21 mouse cellular contexts compared by ENCODE assay signal in genomic region chr11:56072131-56072530, GRCm38 (mm10). TPM values are rescaled to one million over a fixed set of nuclear protein-coding genes. Genes with fewer than 3 reads are reported as not detected.
DNase-seq lines count a peak whose midpoint lies in the region; ATAC-seq and TF ChIP-seq lines count a peak whose summit lies in the region.
"Had no signal": no experiment of that assay in that cellular context is flagged by ENCODE, and none has a peak within 500 bp of the region (broad histone marks: within the 10 kb centered on the region; RNA-seq: fewer than 3 reads in every experiment).

No protein-coding gene starts in this region.

- ATAC-seq in hindbrain, postnatal 0 days, result no peak
- no peak for ATAC-seq in hindbrain, embryonic 14.5 days (ENCODE audit: low FRiP score)
- ATAC-seq in erythroid progenitor cell, adult 5-6 weeks (replicated peaks; ENCODE audit: low FRiP score, poor library complexity, severe bottlenecking), result no peak
- no peak for ATAC-seq in forebrain, embryonic 13.5 days
- ATAC-seq: intestine, embryonic 15.5 days; midbrain, embryonic 13.5 days had no signal

- 74% methylated on average over 7 of the region's 7 CpGs for WGBS in hindbrain, postnatal 0 days
- 74% methylated on average over 7 of the region's 7 CpGs for WGBS in hindbrain, embryonic 14.5 days
- 83% methylated on average over 7 of the region's 7 CpGs for WGBS in forebrain, embryonic 13.5 days

- no peak overlapping the region for H3K27ac ChIP-seq in hindbrain, postnatal 0 days
- H3K27ac ChIP-seq in hindbrain, embryonic 14.5 days, result no peak overlapping the region
- no peak overlapping the region for H3K27ac ChIP-seq in forebrain, embryonic 13.5 days
- H3K27ac ChIP-seq: embryonic facial prominence, embryonic 10.5 days; hindbrain, embryonic 10.5 days; intestine, embryonic 15.5 days; limb, embryonic 15.5 days; macrophage; midbrain, embryonic 13.5 days; stomach, postnatal 0 days had no signal

- no peak overlapping the region for H3K9ac ChIP-seq in hindbrain, postnatal 0 days (replicated peaks; ENCODE audit: low read length)
- H3K9ac ChIP-seq in hindbrain, embryonic 14.5 days, result no peak overlapping the region
- H3K9ac ChIP-seq in forebrain, embryonic 13.5 days, result no peak overlapping the region
- H3K9ac ChIP-seq: heart, embryonic 12.5 days; intestine, embryonic 15.5 days; limb, embryonic 15.5 days; midbrain, embryonic 13.5 days had no signal

- H3K4me3 ChIP-seq in hindbrain, postnatal 0 days (ENCODE audit: low read length), result no peak overlapping the region
- H3K4me3 ChIP-seq in hindbrain, embryonic 14.5 days (replicated peaks; ENCODE audit: low read length), result no peak overlapping the region
- H3K4me3 ChIP-seq in forebrain, embryonic 13.5 days, result no peak overlapping the region
- H3K4me3 ChIP-seq: embryonic facial prominence, embryonic 10.5 days; heart, embryonic 12.5 days; hindbrain, embryonic 10.5 days; intestine, embryonic 15.5 days; limb, embryonic 15.5 days; midbrain, embryonic 13.5 days had no signal

- no peak overlapping the region for H3K4me2 ChIP-seq in hindbrain, postnatal 0 days (ENCODE audit: low read depth, low read length)
- H3K4me2 ChIP-seq in hindbrain, embryonic 14.5 days (replicated peaks), result no peak overlapping the region
- no peak overlapping the region for H3K4me2 ChIP-seq in forebrain, embryonic 13.5 days
- H3K4me2 ChIP-seq: heart, embryonic 12.5 days; intestine, embryonic 15.5 days; limb, embryonic 15.5 days; midbrain, embryonic 13.5 days had no signal

- no peak for TF ChIP-seq CTCF in hindbrain, postnatal 0 days (IDR thresholded peaks at IDR 0.05; ENCODE audit: low read depth)

- DNase-seq in hindbrain, postnatal 0 days (ENCODE audit: low spot score), result peak; percentile 37
- DNase-seq in hindbrain, embryonic 14.5 days (ENCODE audit: low spot score), result no peak
- DNase-seq in frontal cortex, postnatal 14 days (ENCODE audit: low spot score in 2 of 2), result peak; percentile 13 to 22
- peak; percentile 33 to 65 for DNase-seq in left cerebral cortex, adult 18-20 months (ENCODE audit: low spot score in 2 of 2)
- DNase-seq in right cerebral cortex, postnatal 10 days (ENCODE audit: low spot score in 2 of 2), result peak; percentile 49 to 61
- no peak for DNase-seq in kidney, adult 9 months
- DNase-seq: adrenal gland, adult 2 months; cerebellum, postnatal 10 days; gastrocnemius, postnatal 25 days; kidney, postnatal 36 days; lung, adult 2 months had no signal

- no peaks in the 10 kb centered on the region for H3K4me1 ChIP-seq in hindbrain, postnatal 0 days (ENCODE audit: insufficient read depth, low read length)
- H3K4me1 ChIP-seq in hindbrain, embryonic 14.5 days (replicated peaks; ENCODE audit: control insufficient read depth, insufficient read depth, low read length), result no peaks in the 10 kb centered on the region
- no peaks in the 10 kb centered on the region for H3K4me1 ChIP-seq in forebrain, embryonic 13.5 days
- H3K4me1 ChIP-seq: embryonic facial prominence, embryonic 10.5 days; heart, embryonic 12.5 days; hindbrain, embryonic 10.5 days; intestine, embryonic 15.5 days; limb, embryonic 15.5 days had no signal

- H3K27me3 ChIP-seq in hindbrain, postnatal 0 days (ENCODE audit: insufficient read depth, low read length), result no peaks in the 10 kb centered on the region
- no peaks in the 10 kb centered on the region for H3K27me3 ChIP-seq in hindbrain, embryonic 14.5 days (ENCODE audit: control insufficient read depth, insufficient read depth, low read length)
- H3K27me3 ChIP-seq in forebrain, embryonic 13.5 days, result no peaks in the 10 kb centered on the region
- H3K27me3 ChIP-seq: heart, embryonic 12.5 days; intestine, embryonic 15.5 days; limb, embryonic 15.5 days; midbrain, embryonic 13.5 days had no signal

- H3K9me3 ChIP-seq in hindbrain, postnatal 0 days (ENCODE audit: low read length), result no peaks in the 10 kb centered on the region
- no peaks in the 10 kb centered on the region for H3K9me3 ChIP-seq in hindbrain, embryonic 14.5 days (ENCODE audit: control insufficient read depth, low read length)
- H3K9me3 ChIP-seq in forebrain, embryonic 13.5 days (replicated peaks), result no peaks in the 10 kb centered on the region
- H3K9me3 ChIP-seq: embryonic facial prominence, embryonic 10.5 days; heart, embryonic 12.5 days; hindbrain, embryonic 10.5 days; intestine, embryonic 15.5 days; limb, embryonic 15.5 days; midbrain, embryonic 13.5 days had no signal

- H3K36me3 ChIP-seq in hindbrain, postnatal 0 days (ENCODE audit: insufficient read depth, low read length), result no peaks in the 10 kb centered on the region
- H3K36me3 ChIP-seq in hindbrain, embryonic 14.5 days (replicated peaks; ENCODE audit: control insufficient read depth, insufficient read depth), result no peaks in the 10 kb centered on the region
- H3K36me3 ChIP-seq in forebrain, embryonic 13.5 days (ENCODE audit: poor library complexity, severe bottlenecking), result no peaks in the 10 kb centered on the region
- H3K36me3 ChIP-seq: embryonic facial prominence, embryonic 10.5 days; heart, embryonic 12.5 days; hindbrain, embryonic 10.5 days; intestine, embryonic 15.5 days; limb, embryonic 15.5 days; midbrain, embryonic 13.5 days had no signal

RNA-seq across cellular contexts. Expression of gene Nmur2, which starts 31.3 kb away (rescaled TPM):
- 0.25 and 0.47 TPM in 2 replicates for total RNA-seq in hindbrain, postnatal 0 days (2014; rRNA removed)
- polyA plus RNA-seq in hindbrain, postnatal 0 days (2015; fragmentation: Nextera tagmentation; extraction: Ambion mirVana), result 0.37 and 0.44 TPM in 2 replicates
- 0.35 and 0.48 TPM in 2 replicates for polyA plus RNA-seq in hindbrain, embryonic 14.5 days (2014; fragmentation: Nextera tagmentation; extraction: Ambion mirVana)
- total RNA-seq in left cerebral cortex, adult 18-20 months (2021), result under 1 TPM; 0.19 to 0.28 TPM
- not detected in 2 replicates for total RNA-seq in erythroid progenitor cell, adult 5-6 weeks (2015; ENCODE audit: low replicate concordance)
- not detected in 2 replicates for total RNA-seq in erythroid progenitor cell, adult 5-6 weeks (2017; ENCODE audit: low replicate concordance)
- polyA plus RNA-seq in forebrain, embryonic 13.5 days (2015; fragmentation: Nextera tagmentation; extraction: Ambion mirVana), result 0.05 and 0.08 TPM in 2 replicates
- total RNA-seq: adrenal gland, adult 2 months; gastrocnemius, postnatal 25 days had no signal
- polyA plus RNA-seq: adrenal gland, adult 2 months; embryonic facial prominence, embryonic 10.5 days; heart, embryonic 12.5 days; hindbrain, embryonic 10.5 days; limb, embryonic 15.5 days; lung, adult 2 months; macrophage had no signal

Comparison
In these comparisons a context has a peak if more than half of its experiments do, and no peak if none do; other contexts are left out.
1. DNase-seq: peak in hindbrain, postnatal 0 days (single experiment), frontal cortex, postnatal 14 days (2 of 2), left cerebral cortex, adult 18-20 months (2 of 2) and right cerebral cortex, postnatal 10 days (2 of 2); none in hindbrain, embryonic 14.5 days (single experiment) and kidney, adult 9 months (single experiment).